Mouse (Mus musculus) intestine, embryonic 14.5 days (tissue): Measurements from ENCODE around the gene Neurl1b. TPM values are rescaled to one million over a fixed set of nuclear protein-coding genes. Genes with fewer than 3 reads are reported as not detected.
A peak's percentile ranks its signal among the peaks of the same experiment; 100 is the strongest.

Experiments
- ATAC-seq: fragments of 200-750 bp; cut with Nextera tagmentation; replicated peaks from 2 replicates; pipeline ENCODE4 v1.8.0; 2017; ENCODE audit warnings: low read depth, moderate number of reproducible peaks, moderate TSS enrichment, moderate library complexity; ENCODE audit not compliant: low FRiP score, low TSS enrichment
- DNase-seq: peaks from one replicate; pipeline ENCODE4 v3.0.0-alpha.2; 2018; ENCODE audit warnings: low spot score
- H3K27ac ChIP-seq: fragments of 300-500 bp; sonication (generic); 2 replicates; pipeline ENCODE4 v1.5.1; 2014; ENCODE audit warnings: low read depth, mild to moderate bottlenecking, control low read depth
- H3K27me3 ChIP-seq: fragments of 300-500 bp; sonication (generic); replicated peaks from 2 replicates; pipeline ENCODE4 v1.6.1; 2014; ENCODE audit warnings: low read length, control low read depth; ENCODE audit not compliant: control insufficient read depth, insufficient read depth
- H3K36me3 ChIP-seq: fragments of 300-500 bp; sonication (generic); 2 replicates; pipeline ENCODE4 v1.6.1; 2014; ENCODE audit warnings: low read length, control low read depth; ENCODE audit not compliant: control insufficient read depth, insufficient read depth
- H3K4me1 ChIP-seq: fragments of 300-500 bp; sonication (generic); replicated peaks from 2 replicates; pipeline ENCODE4 v1.6.1; 2014; ENCODE audit warnings: low read length, control low read depth, mixed read lengths; ENCODE audit not compliant: control insufficient read depth, insufficient read depth
- H3K4me2 ChIP-seq: fragments of 300-500 bp; sonication (generic); 2 replicates; pipeline ENCODE4 v1.6.1; 2014; ENCODE audit warnings: low read length
- H3K4me3 ChIP-seq: fragments of 300-500 bp; sonication (generic); 2 replicates; pipeline ENCODE4 v1.5.1; 2014; ENCODE audit warnings: low read depth, low read length, control low read depth, mixed read lengths
- H3K9ac ChIP-seq: fragments of 300-500 bp; sonication (generic); 2 replicates; pipeline ENCODE4 v1.6.1; 2014; ENCODE audit warnings: mild to moderate bottlenecking, low read length
- H3K9me3 ChIP-seq: fragments of 300-500 bp; sonication (generic); 2 replicates; pipeline ENCODE4 v1.6.1; 2016; ENCODE audit warnings: low read length, control low read depth; ENCODE audit not compliant: control insufficient read depth
- WGBS: fragments of 180-500 bp; shearing (Covaris S2); extraction: QIAGEN DNeasy Blood & Tissue Kit; methylation state at CpG from one replicate; pipeline ENCODE4 v1.1.7; 2014; 5-methylcytosine and 5-hydroxymethylcytosine counted together
- polyA plus RNA-seq: library from polyadenylated mRNA; unstranded; fragments of >200 nt; fragmentation: Nextera tagmentation; extraction: Ambion mirVana; gene quantifications from 2 replicates; pipeline ENCODE4 v1.2.1, GENCODE M21; 2014

The Neurl1b gene
- polyA plus RNA-seq, 1 experiment from 2014 or later = 3.1 TPM

GRCm38 (mm10) chr17:26452371-26452972 is 37.8 kb downstream of the Neurl1b start:
- Histone ChIP-seq H3K4me2 (no peak overlapping the region), H3K9me3 (no peaks in the 10 kb centered on the region), H3K4me1 (0 out of 2 replicates have a peak, but pooled peaks cover 4% of the 10 kb centered on the region), H3K9ac (no peak overlapping the region), H3K36me3 (no peaks in the 10 kb centered on the region), H3K27ac (no peak overlapping the region), H3K4me3 (no peak overlapping the region), H3K27me3 (no peaks in the 10 kb centered on the region)
- DNase-seq (peak; percentile 81), ATAC-seq (0 out of 2 replicates have a peak, but pooled peaks have one; percentile 33)
- 67% methylated on average over 5 of the region's 5 CpGs for WGBS

GRCm38 (mm10) chr17:26457506-26457905 is 42.9 kb downstream of the Neurl1b start:
- no peak overlapping the region for H3K27ac ChIP-seq
- ATAC-seq (no peak), DNase-seq (no peak)
- no peaks in the 10 kb centered on the region for H3K9me3 ChIP-seq
- H3K27me3 ChIP-seq = no peaks in the 10 kb centered on the region
- no peak overlapping the region for H3K9ac ChIP-seq
- no peaks in the 10 kb centered on the region for H3K36me3 ChIP-seq
- H3K4me3 ChIP-seq = no peak overlapping the region
- no peak overlapping the region for H3K4me2 ChIP-seq
- no peaks in the 10 kb centered on the region for H3K4me1 ChIP-seq

GRCm38 (mm10) chr17:26458049-26458448 is 43.4 kb downstream of the Neurl1b start:
- DNase-seq (no peak), ATAC-seq (no peak)
- Histone ChIP-seq H3K4me2 (no peak overlapping the region), H3K4me3 (no peak overlapping the region), H3K4me1 (no peaks in the 10 kb centered on the region), H3K9ac (no peak overlapping the region), H3K36me3 (no peaks in the 10 kb centered on the region), H3K27me3 (no peaks in the 10 kb centered on the region), H3K9me3 (no peaks in the 10 kb centered on the region), H3K27ac (no peak overlapping the region)
- 69% methylated on average over 7 of the region's 7 CpGs for whole genome bisulfite sequencing

GRCm38 (mm10) chr17:26462634-26463170 is 48.1 kb downstream of the Neurl1b start:
- Histone ChIP-seq H3K27me3 (no peaks in the 10 kb centered on the region), H3K4me1 (0 out of 2 replicates have a peak, but pooled peaks cover 2% of the 10 kb centered on the region), H3K4me2 (no peak overlapping the region), H3K9me3 (no peaks in the 10 kb centered on the region), H3K36me3 (no peaks in the 10 kb centered on the region), H3K27ac (no peak overlapping the region), H3K4me3 (no peak overlapping the region), H3K9ac (no peak overlapping the region)
- WGBS = 25% methylated on average over 12 of the region's 12 CpGs
- ATAC-seq = no peak
- DNase-seq = peak; percentile 90

GRCm38 (mm10) chr17:26463432-26463831 is 48.8 kb downstream of the Neurl1b start:
- no peak overlapping the region for H3K9ac ChIP-seq
- H3K27me3 ChIP-seq = no peaks in the 10 kb centered on the region
- H3K36me3 ChIP-seq = no peaks in the 10 kb centered on the region
- ATAC-seq = no peak
- no peak overlapping the region for H3K4me2 ChIP-seq
- 0 out of 2 replicates have a peak, but pooled peaks cover 2% of the 10 kb centered on the region for H3K4me1 ChIP-seq
- no peak overlapping the region for H3K4me3 ChIP-seq
- WGBS = 85% methylated on average over 5 of the region's 5 CpGs
- H3K27ac ChIP-seq = no peak overlapping the region
- no peaks in the 10 kb centered on the region for H3K9me3 ChIP-seq
- DNase-seq = no peak

- Histone ChIP-seq H3K27ac (no peak overlapping the region), H3K9me3 (no peaks in the 10 kb centered on the region), H3K27me3 (no peaks in the 10 kb centered on the region), H3K4me3 (no peak overlapping the region), H3K9ac (no peak overlapping the region), H3K36me3 (no peaks in the 10 kb centered on the region), H3K4me1 (0 out of 2 replicates have a peak, but pooled peaks cover 2% of the 10 kb centered on the region), H3K4me2 (no peak overlapping the region)
- no peak for DNase-seq
- WGBS = 25% methylated on average over 4 of the region's 4 CpGs
- no peak for ATAC-seq
Measured at GRCm38 (mm10) chr17:26463984-26464383, 49.4 kb downstream of the Neurl1b start.

- Histone ChIP-seq H3K9me3 (no peaks in the 10 kb centered on the region), H3K36me3 (no peaks in the 10 kb centered on the region), H3K4me3 (no peak overlapping the region), H3K4me1 (0 out of 2 replicates have a peak, but pooled peaks cover 2% of the 10 kb centered on the region), H3K4me2 (no peak overlapping the region), H3K27ac (no peak overlapping the region), H3K9ac (no peak overlapping the region), H3K27me3 (no peaks in the 10 kb centered on the region)
- DNase-seq (no peak), ATAC-seq (no peak)
- 76% methylated on average over 9 of the region's 9 CpGs for WGBS
Measured at GRCm38 (mm10) chr17:26464481-26464880, 49.9 kb downstream of the Neurl1b start.

- Histone ChIP-seq H3K36me3 (no peaks in the 10 kb centered on the region), H3K27ac (no peak overlapping the region), H3K9me3 (no peaks in the 10 kb centered on the region), H3K27me3 (no peaks in the 10 kb centered on the region), H3K4me2 (no peak overlapping the region), H3K4me3 (no peak overlapping the region), H3K4me1 (0 out of 2 replicates have a peak, but pooled peaks cover 2% of the 10 kb centered on the region), H3K9ac (no peak overlapping the region)
- no peak for DNase-seq
- WGBS = 64% methylated on average over 7 of the region's 7 CpGs
- ATAC-seq = no peak
Measured at GRCm38 (mm10) chr17:26464972-26465371, 50.3 kb downstream of the Neurl1b start.

- ATAC-seq = peak; percentile 56
- no peak overlapping the region for H3K27ac ChIP-seq
Measured at GRCm38 (mm10) chr17:26466741-26467150, 52.1 kb downstream of the Neurl1b start.

More at GRCm38 (mm10) chr17:26466741-26467150, 52.1 kb downstream of the Neurl1b start:
- H3K9ac ChIP-seq = 0 out of 2 replicates have a peak overlapping the region, but pooled peaks have one; percentile 13
- no peak overlapping the region for H3K4me3 ChIP-seq
- no peaks in the 10 kb centered on the region for H3K36me3 ChIP-seq
- H3K9me3 ChIP-seq = no peaks in the 10 kb centered on the region
- WGBS = 1% methylated on average over 4 of the region's 4 CpGs
- DNase-seq = peak; percentile 89
- peak overlapping the region; percentile 22; the same call in 1 of the 2 replicates for H3K4me2 ChIP-seq
- no peaks in the 10 kb centered on the region for H3K27me3 ChIP-seq
- 0 out of 2 replicates have a peak, but pooled peaks cover 2% of the 10 kb centered on the region for H3K4me1 ChIP-seq
